Mouse (Mus musculus) lung, embryonic 16.5 days (tissue): Measurements from ENCODE around the gene Ezr. TPM values are rescaled to one million over a fixed set of nuclear protein-coding genes. Genes with fewer than 3 reads are reported as not detected.

Experiments
- ATAC-seq: fragments of 200-750 bp; cut with Nextera tagmentation; 2 replicates; pipeline ENCODE4 v1.8.0; 2017; ENCODE audit warnings: low read depth, mild to moderate bottlenecking, moderate library complexity
- H3K27ac ChIP-seq: fragments of 300-500 bp; sonication (generic); 2 replicates; pipeline ENCODE4 v1.5.1; 2014; ENCODE audit warnings: mild to moderate bottlenecking, control low read depth, low read length
- H3K27me3 ChIP-seq: fragments of 300-500 bp; sonication (generic); 2 replicates; pipeline ENCODE4 v1.6.1; 2014; ENCODE audit warnings: low read depth, low read length, mixed read lengths; ENCODE audit not compliant: control insufficient read depth, insufficient read depth
- H3K36me3 ChIP-seq: fragments of 300-500 bp; sonication (generic); 2 replicates; pipeline ENCODE4 v1.6.1; 2014; ENCODE audit warnings: low read length; ENCODE audit not compliant: control insufficient read depth, insufficient read depth
- H3K4me1 ChIP-seq: fragments of 300-500 bp; sonication (generic); replicated peaks from 2 replicates; pipeline ENCODE4 v1.6.1; 2014; ENCODE audit warnings: low read length, mixed read lengths; ENCODE audit not compliant: control insufficient read depth, insufficient read depth
- H3K4me2 ChIP-seq: fragments of 300-500 bp; sonication (generic); 2 replicates; pipeline ENCODE4 v1.6.1; 2014; ENCODE audit warnings: low read depth, low read length, control low read depth
- H3K4me3 ChIP-seq: fragments of 300-500 bp; sonication (generic); 2 replicates; pipeline ENCODE4 v1.5.1; 2014; ENCODE audit warnings: mild to moderate bottlenecking, low read length, control low read depth
- H3K9ac ChIP-seq: fragments of 300-500 bp; sonication (generic); 2 replicates; pipeline ENCODE4 v1.6.1; 2014; ENCODE audit warnings: low read length, control low read depth
- H3K9me3 ChIP-seq: fragments of 300-500 bp; sonication (generic); 2 replicates; pipeline ENCODE4 v1.6.1; 2016; ENCODE audit warnings: low read length; ENCODE audit not compliant: control insufficient read depth
- WGBS: fragments of 180-500 bp; shearing (Covaris S2); extraction: QIAGEN DNeasy Blood & Tissue Kit; methylation state at CpG from one replicate; pipeline ENCODE4 v1.1.7; 2014; 5-methylcytosine and 5-hydroxymethylcytosine counted together
- polyA plus RNA-seq: library from polyadenylated mRNA; unstranded; fragments of >200 nt; fragmentation: Nextera tagmentation; extraction: Ambion mirVana; gene quantifications from 2 replicates; pipeline ENCODE4 v1.2.1, GENCODE M21; 2015

Gene Ezr
- polyA plus RNA-seq, 1 experiment from 2014 or later, result 154 TPM

GRCm38 (mm10) chr17:6811931-6812850, 29.6 kb upstream of the Ezr start:
- WGBS, result 38% methylated on average over 7 of the region's 7 CpGs
- peak overlapping the region; percentile 51 for H3K27ac ChIP-seq
- ATAC-seq, result peak; percentile 67

GRCm38 (mm10) chr17:6809331-6809730, 26.7 kb upstream of the Ezr start:
- H3K9me3 ChIP-seq, result no peaks in the 10 kb centered on the region
- no peak overlapping the region for H3K4me2 ChIP-seq
- no peak overlapping the region for H3K9ac ChIP-seq
- no peak overlapping the region for H3K27ac ChIP-seq
- H3K36me3 ChIP-seq, result no peaks in the 10 kb centered on the region
- no peak overlapping the region for H3K4me3 ChIP-seq
- H3K4me1 ChIP-seq, result peaks cover 21% of the 10 kb centered on the region
- H3K27me3 ChIP-seq, result no peaks in the 10 kb centered on the region
- WGBS, result 48% methylated on average over 3 of the region's 3 CpGs
- no peak for ATAC-seq

More at GRCm38 (mm10) chr17:6811931-6812850, 29.6 kb upstream of the Ezr start:
- Histone ChIP-seq H3K4me2 (no peak overlapping the region), H3K4me1 (peaks cover 22% of the 10 kb centered on the region), H3K4me3 (no peak overlapping the region), H3K9ac (0 out of 2 replicates have a peak overlapping the region, but pooled peaks have one; percentile 8), H3K36me3 (no peaks in the 10 kb centered on the region), H3K9me3 (no peaks in the 10 kb centered on the region), H3K27me3 (no peaks in the 10 kb centered on the region)

GRCm38 (mm10) chr17:6808521-6809165, 26.1 kb upstream of the Ezr start:
- Histone ChIP-seq H3K4me3 (no peak overlapping the region), H3K27ac (no peak overlapping the region), H3K4me1 (peaks cover 25% of the 10 kb centered on the region), H3K36me3 (no peaks in the 10 kb centered on the region), H3K9me3 (no peaks in the 10 kb centered on the region), H3K4me2 (no peak overlapping the region), H3K9ac (no peak overlapping the region), H3K27me3 (no peaks in the 10 kb centered on the region)
- 71% methylated on average over 8 of the region's 8 CpGs for WGBS
- no peak for ATAC-seq

- H3K4me3 ChIP-seq, result no peak overlapping the region
- peaks cover 25% of the 10 kb centered on the region for H3K4me1 ChIP-seq
- no peak overlapping the region for H3K9ac ChIP-seq
- H3K27me3 ChIP-seq, result no peaks in the 10 kb centered on the region
- ATAC-seq, result no peak
- H3K9me3 ChIP-seq, result no peaks in the 10 kb centered on the region
- H3K4me2 ChIP-seq, result no peak overlapping the region
- WGBS, result 73% methylated on average over 16 of the region's 16 CpGs
- H3K27ac ChIP-seq, result no peak overlapping the region
- H3K36me3 ChIP-seq, result no peaks in the 10 kb centered on the region
Observed at GRCm38 (mm10) chr17:6807827-6808520, 25.4 kb upstream of the Ezr start.

- Histone ChIP-seq H3K9me3 (peaks cover 4% of the 10 kb centered on the region; the same call in 1 of the 2 replicates), H3K4me3 (no peak overlapping the region), H3K27me3 (no peaks in the 10 kb centered on the region), H3K4me2 (no peak overlapping the region), H3K27ac (no peak overlapping the region; the same call in 1 of the 2 replicates), H3K9ac (no peak overlapping the region), H3K36me3 (no peaks in the 10 kb centered on the region), H3K4me1 (peaks cover 17% of the 10 kb centered on the region)
- WGBS, result 15% methylated on average over 6 of the region's 6 CpGs
- ATAC-seq, result 0 out of 2 replicates have a peak, but pooled peaks have one; percentile 23
Observed at GRCm38 (mm10) chr17:6804853-6805543, 22.4 kb upstream of the Ezr start.

GRCm38 (mm10) chr17:6804111-6804510, 21.5 kb upstream of the Ezr start:
- no peak overlapping the region for H3K4me2 ChIP-seq
- 69% methylated on average over 6 of the region's 6 CpGs for WGBS
- H3K4me3 ChIP-seq, result no peak overlapping the region
- H3K9me3 ChIP-seq, result peaks cover 4% of the 10 kb centered on the region; the same call in 1 of the 2 replicates
- peaks cover 14% of the 10 kb centered on the region; the same call in 1 of the 2 replicates for H3K4me1 ChIP-seq
- H3K27ac ChIP-seq, result peak overlapping the region; percentile 22; the same call in 1 of the 2 replicates
- no peaks in the 10 kb centered on the region for H3K36me3 ChIP-seq
- H3K27me3 ChIP-seq, result no peaks in the 10 kb centered on the region
- H3K9ac ChIP-seq, result no peak overlapping the region
- no peak for ATAC-seq

- Histone ChIP-seq H3K9me3 (peaks cover 4% of the 10 kb centered on the region; the same call in 1 of the 2 replicates), H3K27ac (peak overlapping the region; percentile 22; the same call in 1 of the 2 replicates), H3K4me2 (no peak overlapping the region), H3K9ac (no peak overlapping the region), H3K4me1 (peaks cover 15% of the 10 kb centered on the region; the same call in 1 of the 2 replicates), H3K4me3 (no peak overlapping the region), H3K36me3 (no peaks in the 10 kb centered on the region), H3K27me3 (no peaks in the 10 kb centered on the region)
- WGBS, result 62% methylated on average over 1 of the region's 1 CpGs
- peak; percentile 56 for ATAC-seq
Observed at GRCm38 (mm10) chr17:6803614-6804013, 21.0 kb upstream of the Ezr start.

- Histone ChIP-seq H3K27me3 (no peaks in the 10 kb centered on the region), H3K9me3 (peaks cover 4% of the 10 kb centered on the region; the same call in 1 of the 2 replicates), H3K36me3 (no peaks in the 10 kb centered on the region), H3K4me2 (no peak overlapping the region), H3K9ac (no peak overlapping the region), H3K4me1 (peaks cover 17% of the 10 kb centered on the region), H3K27ac (no peak overlapping the region), H3K4me3 (no peak overlapping the region)
- WGBS, result 41% methylated on average over 12 of the region's 12 CpGs
- peak; percentile 60 for ATAC-seq
Observed at GRCm38 (mm10) chr17:6798392-6799061, 15.9 kb upstream of the Ezr start.
